Mouse (Mus musculus) lung, postnatal 0 days (tissue): ENCODE measurements around the gene Thrap3. TPM values are rescaled to one million over a fixed set of nuclear protein-coding genes. Genes with fewer than 3 reads are reported as not detected.
A peak's percentile ranks its signal among the peaks of the same experiment; 100 is the strongest.

ENCODE experiments used
- ATAC-seq: fragments of 200-750 bp; cut with Nextera tagmentation; 2 replicates; pipeline ENCODE4 v1.8.0; 2017; ENCODE audit warnings: moderate library complexity
- DNase-seq: peaks from one replicate; pipeline ENCODE4 v3.0.0-alpha.2; 2016; ENCODE audit warnings: low spot score
- H3K27ac ChIP-seq: fragments of 300-500 bp; sonication (generic); 2 replicates; pipeline ENCODE4 v1.5.1; 2014; ENCODE audit warnings: antibody characterized with exemption, mild to moderate bottlenecking, low read length, mixed read lengths
- H3K27me3 ChIP-seq: fragments of 300-500 bp; sonication (generic); replicated peaks from 2 replicates; pipeline ENCODE4 v1.6.1; 2014; ENCODE audit warnings: low read length, mixed read lengths; ENCODE audit not compliant: insufficient read depth
- H3K36me3 ChIP-seq: fragments of 300-500 bp; sonication (generic); 2 replicates; pipeline ENCODE4 v1.6.1; 2014; ENCODE audit warnings: low read length, mixed read lengths; ENCODE audit not compliant: insufficient read depth
- H3K4me1 ChIP-seq: fragments of 300-500 bp; sonication (generic); 2 replicates; pipeline ENCODE4 v1.6.1; 2014; ENCODE audit warnings: antibody characterized with exemption, low read depth, low read length, mixed read lengths; ENCODE audit not compliant: insufficient read depth
- H3K4me2 ChIP-seq: fragments of 300-500 bp; sonication (generic); replicated peaks from 2 replicates; pipeline ENCODE4 v1.6.1; 2014; ENCODE audit warnings: low read depth, mild to moderate bottlenecking, low read length, moderate library complexity, mixed read lengths
- H3K4me3 ChIP-seq: fragments of 300-500 bp; sonication (generic); 2 replicates; pipeline ENCODE4 v1.5.1; 2014; ENCODE audit warnings: low read depth, low read length
- H3K9ac ChIP-seq: fragments of 300-500 bp; sonication (generic); replicated peaks from 2 replicates; pipeline ENCODE4 v1.6.1; 2014; ENCODE audit warnings: low read depth, mild to moderate bottlenecking
- H3K9me3 ChIP-seq: fragments of 300-500 bp; sonication (generic); 2 replicates; pipeline ENCODE4 v1.6.1; 2016; ENCODE audit warnings: low read length, mixed read lengths
- CTCF ChIP-seq: IDR thresholded peaks from 2 replicates; pipeline ENCODE4 v1.5.1; 2016; ENCODE audit warnings: antibody characterized with exemption, mild to moderate bottlenecking
- EP300 ChIP-seq: IDR thresholded peaks from 2 replicates; pipeline ENCODE4 v1.6.1; 2016; ENCODE audit warnings: antibody characterized with exemption, mild to moderate bottlenecking, control low read depth
- WGBS: fragments of 180-500 bp; shearing (Covaris S2); extraction: QIAGEN DNeasy Blood & Tissue Kit; methylation state at CpG from one replicate; pipeline ENCODE4 v1.1.7; 2014; 5-methylcytosine and 5-hydroxymethylcytosine counted together
- polyA plus RNA-seq: library from polyadenylated mRNA; unstranded; fragments of >200 nt; fragmentation: Nextera tagmentation; extraction: Ambion mirVana; gene quantifications from 2 replicates; pipeline ENCODE4 v1.2.1, GENCODE M21; 2015

The Thrap3 gene
- polyA plus RNA-seq, 1 experiment from 2014 or later, result 98.6 TPM

DNA sequence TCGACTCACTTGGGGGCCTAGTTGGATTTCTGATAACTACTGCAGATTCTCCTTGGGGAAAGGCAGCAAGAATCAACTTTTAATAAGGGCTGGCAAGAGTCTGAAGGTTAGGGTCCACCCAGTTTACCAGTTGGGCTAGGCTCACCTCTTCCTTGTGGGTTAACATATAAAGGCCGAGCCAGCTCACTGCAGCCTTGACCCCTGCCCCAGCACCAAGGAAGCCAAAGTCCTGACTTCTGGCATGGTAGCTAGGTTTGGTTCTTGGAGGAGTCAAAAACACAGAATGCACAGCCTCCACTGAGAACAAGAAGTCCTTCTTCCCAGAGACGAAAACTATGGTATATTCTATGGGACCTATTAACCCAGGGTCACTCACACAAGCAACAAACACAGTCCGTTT, 38.9 kb downstream of the Thrap3 start:
- Histone ChIP-seq H3K27me3 (no peaks in the 10 kb centered on the region), H3K9me3 (no peaks in the 10 kb centered on the region), H3K4me3 (no peak overlapping the region), H3K9ac (no peak overlapping the region), H3K4me1 (peaks cover 16% of the 10 kb centered on the region; the same call in 1 of the 2 replicates), H3K27ac (peak overlapping the region; percentile 96), H3K36me3 (peaks cover 17% of the 10 kb centered on the region; the same call in 1 of the 2 replicates), H3K4me2 (peak overlapping the region; percentile 97; the same call in 1 of the 2 replicates)
- 48% methylated on average over 4 of the region's 4 CpGs for WGBS
- ATAC-seq (no peak), DNase-seq (no peak)
- TF ChIP-seq CTCF (no peak), EP300 (no peak)

DNA sequence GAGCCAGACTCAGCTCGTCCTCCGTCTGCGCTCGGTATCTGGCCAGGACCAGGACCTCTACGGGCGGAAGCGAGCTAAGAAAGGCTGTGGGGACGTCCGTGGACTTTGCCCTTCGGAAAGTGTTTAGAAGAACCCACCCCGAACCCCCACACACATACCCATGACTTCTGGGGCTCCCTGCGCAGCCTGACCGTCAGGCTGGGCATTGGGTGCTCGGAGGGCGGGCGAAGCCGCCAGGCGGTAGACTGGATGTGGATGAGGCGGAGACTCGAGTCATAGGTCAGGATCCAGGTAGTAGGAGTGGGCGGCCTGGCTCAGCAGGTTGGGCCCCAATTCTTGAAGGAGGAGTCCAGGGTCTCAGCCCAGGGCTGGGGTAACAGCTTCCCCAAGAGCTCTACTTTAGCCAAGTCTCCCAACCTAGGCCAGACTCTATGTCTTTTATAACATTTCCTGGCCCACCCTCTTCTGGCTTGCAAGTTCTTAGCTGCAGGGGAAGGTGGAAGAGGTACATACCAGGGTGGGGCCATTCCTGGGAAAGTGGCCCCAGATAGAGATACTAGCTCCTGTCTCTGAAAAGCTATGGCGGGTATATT, 39.4 kb downstream of the Thrap3 start, which contains the start of gene Sh3d21:
TSS of gene Sh3d21 (minus strand) at position 425 of the 593 bp plus-strand sequence.
- ATAC-seq (peak; percentile 45), DNase-seq (peak; percentile 80)
- Histone ChIP-seq H3K27me3 (no peaks in the 10 kb centered on the region), H3K27ac (peak within 1 kb of the TSS; percentile 96), H3K4me1 (peaks cover 16% of the 10 kb centered on the region; the same call in 1 of the 2 replicates), H3K9me3 (no peaks in the 10 kb centered on the region), H3K4me3 (peak within 1 kb of the TSS; percentile 53), H3K4me2 (peak within 1 kb of the TSS; percentile 97), H3K36me3 (peaks cover 11% of the 10 kb centered on the region; the same call in 1 of the 2 replicates), H3K9ac (peak within 1 kb of the TSS; percentile 93)
- no peak for TF ChIP-seq CTCF
- peak; percentile 80; the same call in 1 of the 2 replicates for TF ChIP-seq EP300
- 7% methylated on average over 22 of the region's 22 CpGs for WGBS

DNA sequence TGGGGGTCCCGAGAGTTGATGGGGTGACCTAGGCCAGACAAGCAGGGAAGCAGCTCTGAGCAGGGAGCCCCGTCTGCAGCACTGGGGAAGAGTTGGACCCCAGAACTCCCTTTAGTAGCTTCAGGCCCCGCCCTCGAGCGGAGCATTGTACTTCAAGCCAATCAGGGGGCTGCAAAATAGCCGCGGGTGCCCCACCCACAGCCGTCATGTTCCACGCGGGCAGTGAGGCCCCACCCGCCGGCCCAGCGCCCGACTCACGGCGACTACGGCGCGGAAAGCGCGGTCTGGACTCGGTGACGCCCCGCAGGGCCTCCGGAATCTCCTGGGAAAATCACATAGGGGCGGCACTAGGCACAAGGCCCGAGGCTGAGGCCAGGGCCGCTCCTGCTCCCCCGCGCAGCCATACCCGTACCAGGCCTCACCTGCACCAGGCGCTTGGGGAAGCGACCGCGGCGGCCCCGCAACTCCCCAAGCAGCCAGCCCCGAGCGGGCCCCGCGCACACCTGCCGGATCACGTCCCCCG, 40.0 kb downstream of the Thrap3 start:
- no peaks in the 10 kb centered on the region for H3K9me3 ChIP-seq
- peak overlapping the region; percentile 97 for H3K4me2 ChIP-seq
- peaks cover 10% of the 10 kb centered on the region; the same call in 1 of the 2 replicates for H3K36me3 ChIP-seq
- H3K4me1 ChIP-seq, result peaks cover 16% of the 10 kb centered on the region; the same call in 1 of the 2 replicates
- peak overlapping the region; percentile 96 for H3K27ac ChIP-seq
- TF ChIP-seq EP300 (no peak), CTCF (no peak)
- WGBS, result under 1% methylated on average over 44 of the region's 44 CpGs
- peak overlapping the region; percentile 53 for H3K4me3 ChIP-seq
- no peaks in the 10 kb centered on the region for H3K27me3 ChIP-seq
- DNase-seq (peak; percentile 97), ATAC-seq (peak; percentile 90)
- H3K9ac ChIP-seq, result peak overlapping the region; percentile 93

DNA sequence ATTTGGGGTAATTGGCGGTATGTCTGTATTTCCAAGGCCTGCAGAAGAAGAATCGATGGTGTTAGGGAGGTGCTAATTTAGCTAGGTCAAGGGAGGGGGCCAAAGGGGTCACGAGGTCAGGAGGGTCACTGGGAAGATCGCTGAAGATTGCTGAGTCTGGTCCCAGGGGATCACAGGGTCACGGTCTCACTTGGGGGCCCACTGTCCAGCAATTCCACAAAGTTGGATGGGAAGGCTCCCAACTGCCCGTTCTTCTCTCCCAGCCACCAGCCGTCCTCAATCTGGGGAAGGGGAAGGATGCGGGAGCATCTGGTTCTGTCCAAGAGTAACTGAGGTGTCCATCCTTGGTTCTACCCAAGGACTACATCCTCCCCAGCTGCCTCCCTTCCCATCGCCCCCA, 40.6 kb downstream of the Thrap3 start:
- no peak for ATAC-seq
- no peak for DNase-seq
- WGBS, result 66% methylated on average over 9 of the region's 9 CpGs
- no peak overlapping the region for H3K9ac ChIP-seq
- peak overlapping the region; percentile 97 for H3K4me2 ChIP-seq
- TF ChIP-seq EP300 (no peak), CTCF (no peak)
- H3K36me3 ChIP-seq, result peaks cover 7% of the 10 kb centered on the region; the same call in 1 of the 2 replicates
- H3K27me3 ChIP-seq, result no peaks in the 10 kb centered on the region
- peaks cover 16% of the 10 kb centered on the region; the same call in 1 of the 2 replicates for H3K4me1 ChIP-seq
- peak overlapping the region; percentile 53 for H3K4me3 ChIP-seq
- no peaks in the 10 kb centered on the region for H3K9me3 ChIP-seq
- H3K27ac ChIP-seq, result no peak overlapping the region

DNA sequence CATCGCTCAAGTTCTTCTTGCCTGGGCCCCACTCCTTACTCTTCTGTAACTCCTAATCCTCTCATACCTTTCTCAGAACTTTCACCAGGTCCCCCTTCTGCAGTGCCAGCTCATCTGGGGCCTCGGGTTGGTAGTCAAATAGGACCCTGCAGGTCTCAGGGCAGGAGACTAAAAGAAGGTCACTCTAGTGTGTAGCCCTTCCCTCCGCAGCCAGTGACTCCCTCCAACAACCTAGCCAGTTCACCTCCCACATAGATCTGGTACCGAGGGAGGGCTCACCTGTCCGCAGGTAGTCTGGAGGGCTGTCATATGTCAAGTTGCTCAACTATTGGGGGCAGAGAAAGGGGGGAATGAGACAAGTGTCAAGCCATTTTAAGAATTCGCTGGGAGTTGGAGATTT, 41.1 kb downstream of the Thrap3 start:
- H3K27ac ChIP-seq, result no peak overlapping the region
- 89% methylated on average over 6 of the region's 6 CpGs for WGBS
- no peak overlapping the region for H3K4me2 ChIP-seq
- H3K36me3 ChIP-seq, result peaks cover 3% of the 10 kb centered on the region; the same call in 1 of the 2 replicates
- H3K4me3 ChIP-seq, result no peak overlapping the region
- H3K9me3 ChIP-seq, result no peaks in the 10 kb centered on the region
- H3K9ac ChIP-seq, result no peak overlapping the region
- ATAC-seq (no peak), DNase-seq (no peak)
- no peak for TF ChIP-seq CTCF
- TF ChIP-seq EP300, result no peak
- H3K4me1 ChIP-seq, result peaks cover 13% of the 10 kb centered on the region; the same call in 1 of the 2 replicates
- no peaks in the 10 kb centered on the region for H3K27me3 ChIP-seq

DNA sequence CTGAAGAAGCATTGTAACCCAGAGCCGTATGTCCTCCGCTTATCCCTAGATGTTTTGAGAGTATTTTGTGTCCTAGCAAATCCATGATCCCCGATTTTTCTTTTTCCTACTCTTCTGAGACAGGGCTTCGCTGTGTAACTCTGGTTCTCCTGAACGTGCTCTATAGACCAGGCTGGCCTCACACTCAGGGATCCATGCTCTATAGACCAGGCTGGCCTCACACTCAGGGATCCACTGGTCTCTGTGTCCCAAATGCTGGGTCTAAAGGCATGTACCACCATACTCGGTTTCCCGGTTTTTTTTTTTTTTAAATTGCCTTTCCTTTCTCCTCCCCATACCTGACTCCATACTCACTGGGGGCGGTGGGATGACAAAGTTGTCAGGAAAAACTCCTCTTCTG, 41.6 kb downstream of the Thrap3 start:
- 91% methylated on average over 8 of the region's 8 CpGs for WGBS
- Histone ChIP-seq H3K27ac (no peak overlapping the region), H3K4me2 (no peak overlapping the region), H3K4me1 (peaks cover 10% of the 10 kb centered on the region; the same call in 1 of the 2 replicates), H3K9me3 (no peaks in the 10 kb centered on the region), H3K9ac (no peak overlapping the region), H3K27me3 (no peaks in the 10 kb centered on the region), H3K4me3 (no peak overlapping the region), H3K36me3 (no peaks in the 10 kb centered on the region; the same call in 1 of the 2 replicates)
- TF ChIP-seq EP300, result no peak
- no peak for TF ChIP-seq CTCF
- DNase-seq, result no peak
- no peak for ATAC-seq
